Mouse (Mus musculus): ENCODE measurements around the gene 2210016L21Rik.

DNA sequence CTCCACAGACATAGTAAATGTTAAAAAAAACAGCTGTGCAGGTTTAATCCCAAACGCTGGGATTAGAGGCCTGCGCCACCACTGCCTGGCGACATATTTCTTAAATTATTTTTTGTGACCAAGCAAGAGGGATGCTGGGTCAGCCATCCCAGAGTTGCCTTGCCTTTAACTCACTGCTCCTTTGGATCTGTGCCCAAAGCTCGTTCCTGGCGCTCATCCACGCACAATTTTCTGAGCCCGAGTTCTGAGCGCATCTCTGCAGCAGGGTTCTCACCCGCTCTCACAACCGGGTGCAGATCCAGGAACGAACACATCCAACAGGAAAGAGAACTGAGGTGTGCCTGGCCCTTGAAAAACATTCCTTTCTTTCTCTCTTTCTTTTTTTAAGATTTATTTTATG, 36.5 kb downstream of the 2210016L21Rik start:
- no peak for TF ChIP-seq CTCF (IDR thresholded peaks at IDR 0.05; ENCODE audit: low read depth)
- TF ChIP-seq EP300 (IDR thresholded peaks at IDR 0.05; ENCODE audit: low read depth) = no peak

Measured in heart, postnatal 0 days (tissue).